Mouse (Mus musculus) intestine, embryonic 16.5 days (tissue): ENCODE results near the gene 2310033P09Rik. TPM values are rescaled to one million over a fixed set of nuclear protein-coding genes. Genes with fewer than 3 reads are reported as not detected.
"Not testable (repeated sequence)": the region's sequence is repeated elsewhere in the genome, so short reads cannot be mapped to it uniquely, and the experiment has no call there.

Source experiments
- ATAC-seq: fragments of 200-750 bp; cut with Nextera tagmentation; 2 replicates; pipeline ENCODE4 v1.8.0; 2017; ENCODE audit warnings: moderate TSS enrichment, moderate library complexity
- H3K27ac ChIP-seq: fragments of 300-500 bp; sonication (generic); 2 replicates; pipeline ENCODE4 v1.5.1; 2014; ENCODE audit warnings: mild to moderate bottlenecking, low read length
- H3K27me3 ChIP-seq: fragments of 300-500 bp; sonication (generic); replicated peaks from 2 replicates; pipeline ENCODE4 v1.6.1; 2014; ENCODE audit warnings: low read length, control low read depth, mixed read lengths; ENCODE audit not compliant: control insufficient read depth, insufficient read depth
- H3K36me3 ChIP-seq: fragments of 300-500 bp; sonication (generic); 2 replicates; pipeline ENCODE4 v1.6.1; 2014; ENCODE audit warnings: low read length, control low read depth; ENCODE audit not compliant: control insufficient read depth, insufficient read depth
- H3K4me1 ChIP-seq: fragments of 300-500 bp; sonication (generic); 2 replicates; pipeline ENCODE4 v1.6.1; 2014; ENCODE audit warnings: low read length, control low read depth, mixed read lengths; ENCODE audit not compliant: control insufficient read depth, insufficient read depth
- H3K4me2 ChIP-seq: fragments of 300-500 bp; sonication (generic); 2 replicates; pipeline ENCODE4 v1.6.1; 2014; ENCODE audit warnings: low read depth, low read length, control low read depth
- H3K4me3 ChIP-seq: fragments of 300-500 bp; sonication (generic); 2 replicates; pipeline ENCODE4 v1.5.1; 2014; ENCODE audit warnings: mild to moderate bottlenecking, low read length
- H3K9ac ChIP-seq: fragments of 300-500 bp; sonication (generic); 2 replicates; pipeline ENCODE4 v1.6.1; 2014; ENCODE audit warnings: low read depth, low read length
- H3K9me3 ChIP-seq: fragments of 300-500 bp; sonication (generic); 2 replicates; pipeline ENCODE4 v1.6.1; 2016; ENCODE audit warnings: low read length, control low read depth; ENCODE audit not compliant: control insufficient read depth
- WGBS: fragments of 180-500 bp; shearing (Covaris S2); extraction: QIAGEN DNeasy Blood & Tissue Kit; methylation state at CpG from one replicate; pipeline ENCODE4 v1.1.7; 2014; 5-methylcytosine and 5-hydroxymethylcytosine counted together
- polyA plus RNA-seq: library from polyadenylated mRNA; unstranded; fragments of >200 nt; fragmentation: Nextera tagmentation; extraction: Ambion mirVana; gene quantifications from 2 replicates; pipeline ENCODE4 v1.2.1, GENCODE M21; 2015

2310033P09Rik gene
- polyA plus RNA-seq, 1 experiment from 2014 or later = 33.1 TPM

GRCm38 (mm10) chr11:59211561-59211960 lies 3.4 kb downstream of the 2310033P09Rik start:
- H3K4me2 ChIP-seq, H3K36me3 ChIP-seq, H3K9me3 ChIP-seq, H3K9ac ChIP-seq, H3K4me3 ChIP-seq, H3K27me3 ChIP-seq, ATAC-seq, H3K27ac ChIP-seq: not testable (repeated sequence)
- H3K4me1 ChIP-seq = peaks cover 11% of the 10 kb centered on the region
- 83% methylated on average over 9 of the region's 9 CpGs for WGBS

GRCm38 (mm10) chr11:59212320-59212719 lies 4.2 kb downstream of the 2310033P09Rik start:
- not testable (repeated sequence) for H3K9me3 ChIP-seq, H3K27me3 ChIP-seq, H3K4me2 ChIP-seq, H3K4me3 ChIP-seq, H3K9ac ChIP-seq, H3K27ac ChIP-seq, ATAC-seq, H3K36me3 ChIP-seq
- WGBS = 72% methylated on average over 12 of the region's 12 CpGs
- peaks cover 14% of the 10 kb centered on the region for H3K4me1 ChIP-seq

GRCm38 (mm10) chr11:59212892-59213494 lies 4.9 kb downstream of the 2310033P09Rik start:
- H3K4me2 ChIP-seq = no peak overlapping the region
- H3K9ac ChIP-seq = no peak overlapping the region
- peaks cover 16% of the 10 kb centered on the region for H3K4me1 ChIP-seq
- ATAC-seq = no peak
- no peak overlapping the region for H3K4me3 ChIP-seq
- H3K27me3 ChIP-seq = no peaks in the 10 kb centered on the region
- 91% methylated on average over 12 of the region's 12 CpGs for WGBS
- H3K27ac ChIP-seq = no peak overlapping the region
- H3K36me3 ChIP-seq = no peaks in the 10 kb centered on the region
- no peaks in the 10 kb centered on the region for H3K9me3 ChIP-seq

GRCm38 (mm10) chr11:59216955-59217354 lies 8.8 kb downstream of the 2310033P09Rik start:
- no peak overlapping the region for H3K27ac ChIP-seq
- no peaks in the 10 kb centered on the region for H3K36me3 ChIP-seq
- WGBS = 85% methylated on average over 3 of the region's 3 CpGs

GRCm38 (mm10) chr11:59218389-59218998 lies 10.4 kb downstream of the 2310033P09Rik start:
- 61% methylated on average over 4 of the region's 4 CpGs for WGBS
- Histone ChIP-seq H3K9ac (no peak overlapping the region), H3K4me1 (peaks cover 40% of the 10 kb centered on the region), H3K36me3 (no peaks in the 10 kb centered on the region), H3K4me2 (no peak overlapping the region), H3K4me3 (no peak overlapping the region), H3K9me3 (no peaks in the 10 kb centered on the region), H3K27me3 (no peaks in the 10 kb centered on the region), H3K27ac (peak overlapping the region; percentile 25)
- ATAC-seq = peak; percentile 77

More at GRCm38 (mm10) chr11:59216955-59217354, 8.8 kb downstream of the 2310033P09Rik start:
- H3K4me3 ChIP-seq = no peak overlapping the region
- no peak for ATAC-seq
- no peaks in the 10 kb centered on the region for H3K9me3 ChIP-seq
- no peaks in the 10 kb centered on the region for H3K27me3 ChIP-seq
- H3K9ac ChIP-seq = no peak overlapping the region
- no peak overlapping the region for H3K4me2 ChIP-seq
- peaks cover 29% of the 10 kb centered on the region for H3K4me1 ChIP-seq

GRCm38 (mm10) chr11:59219064-59219463 lies 10.9 kb downstream of the 2310033P09Rik start:
- Histone ChIP-seq H3K27ac (no peak overlapping the region), H3K36me3 (no peaks in the 10 kb centered on the region), H3K9ac (no peak overlapping the region), H3K4me2 (no peak overlapping the region), H3K9me3 (no peaks in the 10 kb centered on the region), H3K4me1 (peaks cover 45% of the 10 kb centered on the region), H3K27me3 (no peaks in the 10 kb centered on the region), H3K4me3 (no peak overlapping the region)
- no peak for ATAC-seq

GRCm38 (mm10) chr11:59221604-59222003 lies 13.5 kb downstream of the 2310033P09Rik start:
- ATAC-seq = no peak
- peaks cover 61% of the 10 kb centered on the region for H3K4me1 ChIP-seq
- H3K9me3 ChIP-seq = no peaks in the 10 kb centered on the region

GRCm38 (mm10) chr11:59222306-59222705 lies 14.2 kb downstream of the 2310033P09Rik start:
- H3K27ac ChIP-seq = no peak overlapping the region
- peak overlapping the region; percentile 20; the same call in 1 of the 2 replicates for H3K4me2 ChIP-seq
- no peaks in the 10 kb centered on the region for H3K27me3 ChIP-seq
- H3K9ac ChIP-seq = no peak overlapping the region
- peaks cover 59% of the 10 kb centered on the region for H3K4me1 ChIP-seq
- H3K36me3 ChIP-seq = no peaks in the 10 kb centered on the region
- no peak for ATAC-seq
- WGBS = 77% methylated on average over 4 of the region's 4 CpGs
- H3K4me3 ChIP-seq = no peak overlapping the region
- no peaks in the 10 kb centered on the region for H3K9me3 ChIP-seq

More at GRCm38 (mm10) chr11:59221604-59222003, 13.5 kb downstream of the 2310033P09Rik start:
- Histone ChIP-seq H3K27ac (no peak overlapping the region; the same call in 1 of the 2 replicates), H3K36me3 (no peaks in the 10 kb centered on the region), H3K9ac (no peak overlapping the region), H3K27me3 (no peaks in the 10 kb centered on the region), H3K4me3 (no peak overlapping the region), H3K4me2 (no peak overlapping the region)

GRCm38 (mm10) chr11:59224025-59224424 lies 15.9 kb downstream of the 2310033P09Rik start:
- Histone ChIP-seq H3K9ac (no peak overlapping the region), H3K27me3 (no peaks in the 10 kb centered on the region), H3K4me2 (no peak overlapping the region), H3K36me3 (no peaks in the 10 kb centered on the region), H3K4me1 (peaks cover 51% of the 10 kb centered on the region), H3K27ac (no peak overlapping the region), H3K9me3 (no peaks in the 10 kb centered on the region), H3K4me3 (no peak overlapping the region)
- WGBS = 85% methylated on average over 3 of the region's 3 CpGs
- no peak for ATAC-seq
